Mouse (Mus musculus) gastrocnemius, adult 8-10 months (tissue): ENCODE measurements around the gene Gm3727. TPM values are rescaled to one million over a fixed set of nuclear protein-coding genes. Genes with fewer than 3 reads are reported as not detected.
"Not testable (repeated sequence)": the region's sequence is repeated elsewhere in the genome, so short reads cannot be mapped to it uniquely, and the experiment has no call there.

Experiments
- DNase-seq, 2 experiments: peaks; one replicate each; pipeline ENCODE4 v3.0.0; 2022; ENCODE audit warnings: low spot score in 2 of 2
- total RNA-seq, 4 experiments: library from RNA; stranded (reverse); gene quantifications; 2 replicates each; pipeline ENCODE4 v1.2.4; 2022

The Gm3727 gene
- not detected for total RNA-seq

- not testable (repeated sequence) for DNase-seq
Measured at GRCm38 (mm10) chr14:7264614-7265013, at the start of gene Gm3727. Gene Gm3727 (minus strand): TSS chr14:7264714.

GRCm38 (mm10) chr14:7243498-7243897 lies 21.0 kb downstream of the Gm3727 start:
- not testable (repeated sequence) for DNase-seq

Other genes with a start within 250 kb of the Gm3727 start
- gene Gm10406, start 237.3 kb downstream of the Gm3727 start, total RNA-seq, result under 1 TPM in 1 of 4 experiments, not detected in 3; 0.17 TPM
- gene Gm3685, start 219.7 kb downstream of the Gm3727 start, total RNA-seq, result not detected
- gene Gm3696, start 164.1 kb downstream of the Gm3727 start, total RNA-seq, result under 1 TPM in 2 of 4 experiments, not detected in 2; 0.20 to 0.24 TPM
- gene Gm6676, start 139.3 kb downstream of the Gm3727 start, total RNA-seq, result not detected
- not detected for gene Gm3512, start 90.2 kb downstream of the Gm3727 start, total RNA-seq
- not detected for gene Gm16434, start 70.2 kb downstream of the Gm3727 start, total RNA-seq
- gene Gm3739, start 50.3 kb upstream of the Gm3727 start, total RNA-seq, result not detected
- gene Gm5797, start 67.7 kb upstream of the Gm3727 start, total RNA-seq, result not detected
- gene Gm8374, start 100.4 kb upstream of the Gm3727 start, total RNA-seq, result not detected
- not detected for gene Gm3755, start 186.2 kb upstream of the Gm3727 start, total RNA-seq
- gene Gm3752, start 219.0 kb upstream of the Gm3727 start, total RNA-seq, result under 1 TPM in 1 of 4 experiments, not detected in 3; 0.83 TPM